Comparison of ENCODE assay signal across 8 mouse cellular contexts in the genomic region with DNA sequence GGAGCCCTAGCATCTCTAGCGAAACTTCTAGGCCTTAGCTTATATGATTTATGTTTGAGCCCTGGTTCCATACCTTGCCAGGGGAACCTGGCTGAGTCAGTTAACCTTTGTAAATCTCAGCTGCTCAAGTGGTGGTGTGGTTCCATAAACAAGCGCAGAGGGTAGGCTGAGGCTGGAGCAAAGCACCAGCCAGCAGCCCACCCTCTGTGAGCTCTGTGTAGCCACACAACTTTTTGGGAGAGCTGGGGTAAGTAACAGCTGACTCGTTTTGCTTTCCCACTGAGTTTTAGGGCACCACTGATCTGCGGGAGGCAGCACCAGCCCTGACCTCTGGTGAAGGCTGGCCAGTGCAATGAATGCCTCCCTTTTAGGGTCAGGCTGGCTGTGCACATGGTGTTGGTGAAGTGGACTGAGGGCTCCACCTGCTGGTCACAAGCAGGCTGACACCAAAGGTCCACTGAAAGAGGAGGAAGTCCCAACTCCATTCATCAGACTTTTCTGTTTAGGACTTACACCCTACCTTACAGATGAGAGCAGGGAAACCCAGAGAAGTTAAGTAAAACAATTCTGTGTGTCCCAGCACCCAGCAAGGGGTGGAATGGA. TPM values are rescaled to one million over a fixed set of nuclear protein-coding genes. Genes with fewer than 3 reads are reported as not detected.
DNase-seq lines count a peak whose midpoint lies in the region; ATAC-seq and TF ChIP-seq lines count a peak whose summit lies in the region.

No protein-coding gene starts in this region.

- H3K27ac ChIP-seq in MEL (ENCODE audit: control insufficient read depth, low read depth, low read length), result no peak overlapping the region
- no peak overlapping the region for H3K27ac ChIP-seq in forebrain, embryonic 13.5 days
- no peak overlapping the region for H3K27ac ChIP-seq in hindbrain, embryonic 14.5 days

- H3K4me1 ChIP-seq in MEL (ENCODE audit: control insufficient read depth in 1 of 2, insufficient read depth in 2 of 2, low read length in 2 of 2), result no peaks in the 10 kb centered on the region
- peaks cover 12% of the 10 kb centered on the region for H3K4me1 ChIP-seq in forebrain, embryonic 13.5 days
- H3K4me1 ChIP-seq in hindbrain, embryonic 14.5 days (replicated peaks; ENCODE audit: control insufficient read depth, insufficient read depth, low read length), result no peaks in the 10 kb centered on the region

- no peaks in the 10 kb centered on the region for H3K79me2 ChIP-seq in MEL (ENCODE audit: control insufficient read depth, insufficient read depth, low read length, poor library complexity)

- DNase-seq in MEL (ENCODE audit: low read depth, low spot score), result peak; percentile 77
- peak; percentile 58 for DNase-seq in c-Kit-positive CD71-positive TER-119-positive erythroid progenitor cells, embryonic 14.5 days (ENCODE audit: low spot score)
- peak; percentile 79 for DNase-seq in hindbrain, embryonic 14.5 days (ENCODE audit: low spot score)
- DNase-seq in layer of hippocampus, adult 9-11 months, result peak; percentile 51
- peak; percentile 69 for DNase-seq in lung, postnatal 14 days
- DNase-seq in retina, adult 2 months (ENCODE audit: low read depth, low spot score), result peak; percentile 72
- DNase-seq in thymus, postnatal 4 days, result peak; percentile 76

- no peak overlapping the region for H3K9ac ChIP-seq in MEL (ENCODE audit: control insufficient read depth, low read depth, low read length, poor library complexity, severe bottlenecking)
- no peak overlapping the region for H3K9ac ChIP-seq in forebrain, embryonic 13.5 days
- H3K9ac ChIP-seq in hindbrain, embryonic 14.5 days, result no peak overlapping the region

- peak; percentile 76 for ATAC-seq in forebrain, embryonic 13.5 days
- ATAC-seq in hindbrain, embryonic 14.5 days (ENCODE audit: low FRiP score), result peak; percentile 68

- TF ChIP-seq RAD21 in MEL (IDR thresholded peaks at IDR 0.05; ENCODE audit: low read depth, low read length), result peak; percentile 83

- peak; percentile 86 to 92 (median 88) for TF ChIP-seq CTCF in MEL (IDR thresholded peaks at IDR 0.05 in 2 of 3, conservative IDR thresholded peaks at IDR 0.05 in 1 of 3; ENCODE audit: control insufficient read depth in 1 of 3, insufficient read depth in 1 of 3, low read depth in 2 of 3, low read length in 3 of 3, poor library complexity in 1 of 3, severe bottlenecking in 1 of 3)

- H3K36me3 ChIP-seq in MEL (ENCODE audit: control insufficient read depth in 1 of 2, insufficient read depth in 2 of 2, low read length in 2 of 2), result no peaks in the 10 kb centered on the region
- peaks cover 38% of the 10 kb centered on the region for H3K36me3 ChIP-seq in forebrain, embryonic 13.5 days (ENCODE audit: poor library complexity, severe bottlenecking)
- H3K36me3 ChIP-seq in hindbrain, embryonic 14.5 days (replicated peaks; ENCODE audit: control insufficient read depth, insufficient read depth), result peaks cover 14% of the 10 kb centered on the region

- no peak for TF ChIP-seq EP300 in MEL (IDR thresholded peaks at IDR 0.05; ENCODE audit: low read depth in 1 of 2, low read length in 2 of 2)

- H3K9me3 ChIP-seq in MEL (replicated peaks; ENCODE audit: insufficient read depth, low read length), result no peaks in the 10 kb centered on the region
- no peaks in the 10 kb centered on the region for H3K9me3 ChIP-seq in forebrain, embryonic 13.5 days (replicated peaks)
- H3K9me3 ChIP-seq in hindbrain, embryonic 14.5 days (ENCODE audit: control insufficient read depth, low read length), result no peaks in the 10 kb centered on the region

- H3K27me3 ChIP-seq in MEL (ENCODE audit: control insufficient read depth in 1 of 2, insufficient read depth in 2 of 2, low read length in 2 of 2), result no peaks in the 10 kb centered on the region
- H3K27me3 ChIP-seq in forebrain, embryonic 13.5 days, result no peaks in the 10 kb centered on the region
- no peaks in the 10 kb centered on the region for H3K27me3 ChIP-seq in hindbrain, embryonic 14.5 days (ENCODE audit: control insufficient read depth, insufficient read depth, low read length)

- H3K4me3 ChIP-seq in MEL (ENCODE audit: control insufficient read depth in 1 of 2, insufficient read depth in 1 of 2, low read depth in 2 of 2, low read length in 2 of 2), result no peak overlapping the region
- H3K4me3 ChIP-seq in forebrain, embryonic 13.5 days, result no peak overlapping the region
- no peak overlapping the region for H3K4me3 ChIP-seq in hindbrain, embryonic 14.5 days (replicated peaks; ENCODE audit: low read length)

- no peak for TF ChIP-seq POLR2A in MEL (IDR thresholded peaks at IDR 0.05; ENCODE audit: control insufficient read depth in 1 of 2, insufficient read depth in 1 of 2, low read depth in 1 of 2, low read length in 2 of 2, poor library complexity in 1 of 2)

- 39% methylated on average over 4 of the region's 4 CpGs for WGBS in forebrain, embryonic 13.5 days
- 46% methylated on average over 4 of the region's 4 CpGs for WGBS in hindbrain, embryonic 14.5 days

- H3K4me2 ChIP-seq in forebrain, embryonic 13.5 days, result no peak overlapping the region
- no peak overlapping the region for H3K4me2 ChIP-seq in hindbrain, embryonic 14.5 days (replicated peaks)

TF ChIP-seq in MEL, 35 proteins besides CTCF, POLR2A, EP300 and RAD21:
- no peak for TF ChIP-seq ZMIZ1 (IDR thresholded peaks at IDR 0.05; ENCODE audit: low read depth, low read length)
- TF ChIP-seq RCOR1 (IDR thresholded peaks at IDR 0.05; ENCODE audit: low read depth, low read length), result no peak
- no peak for TF ChIP-seq SIN3A (IDR thresholded peaks at IDR 0.05; ENCODE audit: low read length)
- peak; percentile 89 for TF ChIP-seq MYC (IDR thresholded peaks at IDR 0.05; ENCODE audit: low read depth, low read length)
- TF ChIP-seq ZC3H11A (IDR thresholded peaks at IDR 0.05; ENCODE audit: low read depth, low read length), result peak; percentile 49
- no peak for TF ChIP-seq NRF1 (IDR thresholded peaks at IDR 0.05; ENCODE audit: insufficient read depth, low read depth, low read length, poor library complexity, severe bottlenecking)
- no peak for TF ChIP-seq USF1 (IDR thresholded peaks at IDR 0.05; ENCODE audit: low read depth, low read length)
- peak; percentile 67 for TF ChIP-seq SMC3 (IDR thresholded peaks at IDR 0.05; ENCODE audit: low read depth, low read length)
- no peak for TF ChIP-seq KAT2A (conservative IDR thresholded peaks at IDR 0.05; ENCODE audit: low read depth, low read length)
- TF ChIP-seq MXI1 (IDR thresholded peaks at IDR 0.05; ENCODE audit: low read depth, low read length), result no peak
- TF ChIP-seq TBP (IDR thresholded peaks at IDR 0.05; ENCODE audit: low read depth, low read length), result no peak
- no peak for TF ChIP-seq TAL1 (IDR thresholded peaks at IDR 0.05; ENCODE audit: low read length)
- TF ChIP-seq CHD2 (IDR thresholded peaks at IDR 0.05; ENCODE audit: low read length), result no peak
- no peak for TF ChIP-seq ZKSCAN1 (IDR thresholded peaks at IDR 0.05; ENCODE audit: low read depth, low read length)
- TF ChIP-seq UBTF (IDR thresholded peaks at IDR 0.05; ENCODE audit: borderline replicate concordance, insufficient read depth, low read depth, low read length), result no peak
- TF ChIP-seq ETS1 (IDR thresholded peaks at IDR 0.05; ENCODE audit: low read depth, low read length), result no peak
- TF ChIP-seq USF2 (IDR thresholded peaks at IDR 0.05; ENCODE audit: borderline replicate concordance in 1 of 2, insufficient read depth in 1 of 2, low read depth in 1 of 2, low read length in 2 of 2), result no peak
- TF ChIP-seq MAX (IDR thresholded peaks at IDR 0.05; ENCODE audit: low read length), result 0 out of 2 replicates have a peak, but pooled peaks have one; percentile 47
- no peak for TF ChIP-seq E2F4 (IDR thresholded peaks at IDR 0.05; ENCODE audit: borderline replicate concordance, low read depth, low read length)
- TF ChIP-seq MEF2A (IDR thresholded peaks at IDR 0.05; ENCODE audit: extremely low read depth, insufficient replicate concordance, low read depth, low read length, poor library complexity, severe bottlenecking), result no peak
- TF ChIP-seq BHLHE40 (IDR thresholded peaks at IDR 0.05; ENCODE audit: borderline replicate concordance, low read depth, low read length), result no peak
- TF ChIP-seq ELF1 (IDR thresholded peaks at IDR 0.05; ENCODE audit: low read depth, low read length), result 0 out of 2 replicates have a peak, but pooled peaks have one; percentile 42
- no peak for TF ChIP-seq POLR2AphosphoS5 (IDR thresholded peaks at IDR 0.05; ENCODE audit: borderline replicate concordance, low read depth, low read length)
- no peak for TF ChIP-seq MAZ (IDR thresholded peaks at IDR 0.05; ENCODE audit: low read depth, low read length)
- TF ChIP-seq MAFK (IDR thresholded peaks at IDR 0.05; ENCODE audit: borderline replicate concordance, low read depth, low read length), result no peak
- no peak for TF ChIP-seq TCF12 (IDR thresholded peaks at IDR 0.05; ENCODE audit: low read depth, low read length)
- TF ChIP-seq NELFE (IDR thresholded peaks at IDR 0.05; ENCODE audit: low read depth, low read length), result no peak
- TF ChIP-seq GATA1 (IDR thresholded peaks at IDR 0.05; ENCODE audit: low read depth, low read length), result no peak
- no peak for TF ChIP-seq JUND (IDR thresholded peaks at IDR 0.05; ENCODE audit: low read depth, low read length)
- no peak for TF ChIP-seq HCFC1 (IDR thresholded peaks at IDR 0.05; ENCODE audit: low read depth, low read length)
- TF ChIP-seq GABPA (IDR thresholded peaks at IDR 0.05; ENCODE audit: low read depth, low read length), result no peak
- TF ChIP-seq CHD1 (IDR thresholded peaks at IDR 0.05; ENCODE audit: low read depth, low read length), result no peak
- no peak for TF ChIP-seq ZNF384 (IDR thresholded peaks at IDR 0.05; ENCODE audit: low read depth, low read length)
- TF ChIP-seq POLR2AphosphoS2 (IDR thresholded peaks at IDR 0.05; ENCODE audit: low read length), result no peak

RNA-seq across cellular contexts. Expression of gene Crb2, which starts 26.7 kb away (rescaled TPM):
- not detected in 2 replicates for total RNA-seq in MEL (2012; rRNA removed)
- not detected for polyA plus RNA-seq in MEL (2012; ENCODE audit: insufficient read depth in 1 of 2, insufficient read length in 2 of 2, low read depth in 1 of 2, low replicate concordance in 2 of 2, missing spikeins in 1 of 2)
- 9.1 and 12.8 TPM in 2 replicates for polyA plus RNA-seq in forebrain, embryonic 13.5 days (2015; fragmentation: Nextera tagmentation; extraction: Ambion mirVana)
- polyA plus RNA-seq in hindbrain, embryonic 14.5 days (2014; fragmentation: Nextera tagmentation; extraction: Ambion mirVana), result 4.5 and 6.3 TPM in 2 replicates
